Mouse (Mus musculus): ENCODE results near the gene Chst15. TPM values are rescaled to one million over a fixed set of nuclear protein-coding genes. Genes with fewer than 3 reads are reported as not detected.

Chst15 gene
- total RNA-seq (2015) (14.0 and 14.6 TPM in 2 replicates), total RNA-seq (2017) (12.9 and 17.1 TPM in 2 replicates)

DNA sequence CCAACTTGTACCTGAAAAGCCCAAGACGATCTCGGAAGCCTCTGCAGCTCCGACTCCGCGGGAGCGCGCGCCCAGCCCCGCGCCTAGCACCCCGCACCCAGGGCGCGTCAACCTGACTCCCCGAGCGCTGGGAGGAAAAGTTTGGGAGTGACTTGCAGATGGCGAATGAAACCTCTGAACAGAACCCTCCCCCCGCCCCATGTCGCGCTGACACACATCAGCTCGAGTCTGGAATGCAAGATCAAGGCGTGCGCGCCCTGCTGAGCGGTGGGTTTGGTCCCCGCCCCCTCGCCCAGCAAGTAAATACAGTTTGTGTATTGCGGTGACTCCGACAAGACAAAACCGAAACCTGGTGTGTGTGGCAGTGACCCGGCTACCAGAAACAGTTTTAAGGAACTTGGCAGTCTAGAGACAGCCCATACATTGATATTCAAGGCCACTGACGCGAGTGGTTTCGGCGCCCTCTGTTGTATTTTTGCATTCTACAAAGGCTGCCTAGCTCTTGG is at the start of gene Chst15:
Chst15 (minus strand) TSS at position 193 of the 506 bp plus-strand sequence.
- ATAC-seq (ENCODE audit: poor library complexity, severe bottlenecking) = peak; percentile 65

GRCm38 (mm10) chr7:132365703-132366384 is 48.8 kb upstream of the Chst15 start:
- ATAC-seq (ENCODE audit: poor library complexity, severe bottlenecking) = peak; percentile 92

DNA sequence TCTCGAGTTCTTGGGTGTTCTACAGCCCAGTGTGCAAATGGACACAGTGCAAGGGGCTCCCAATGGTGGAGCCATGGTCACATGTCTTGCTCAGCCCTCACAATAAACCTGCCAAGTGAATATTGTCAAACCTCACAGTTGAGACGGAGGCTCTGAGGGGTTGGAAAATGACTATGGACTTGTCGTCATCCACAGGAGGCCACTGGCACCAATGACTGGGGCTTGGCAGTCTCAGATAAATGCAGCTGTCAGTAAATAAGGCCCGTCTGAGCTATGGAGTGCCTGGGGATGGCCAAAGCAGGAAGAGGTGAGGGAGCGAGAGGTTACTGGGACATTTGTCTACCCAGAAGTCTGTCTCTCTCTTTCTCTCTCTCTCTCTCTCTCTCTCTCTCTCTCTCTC is 48.1 kb upstream of the Chst15 start:
- no peak for ATAC-seq (ENCODE audit: poor library complexity, severe bottlenecking)

GRCm38 (mm10) chr7:132364506-132364905 is 47.5 kb upstream of the Chst15 start:
- no peak for ATAC-seq (ENCODE audit: poor library complexity, severe bottlenecking)

DNA sequence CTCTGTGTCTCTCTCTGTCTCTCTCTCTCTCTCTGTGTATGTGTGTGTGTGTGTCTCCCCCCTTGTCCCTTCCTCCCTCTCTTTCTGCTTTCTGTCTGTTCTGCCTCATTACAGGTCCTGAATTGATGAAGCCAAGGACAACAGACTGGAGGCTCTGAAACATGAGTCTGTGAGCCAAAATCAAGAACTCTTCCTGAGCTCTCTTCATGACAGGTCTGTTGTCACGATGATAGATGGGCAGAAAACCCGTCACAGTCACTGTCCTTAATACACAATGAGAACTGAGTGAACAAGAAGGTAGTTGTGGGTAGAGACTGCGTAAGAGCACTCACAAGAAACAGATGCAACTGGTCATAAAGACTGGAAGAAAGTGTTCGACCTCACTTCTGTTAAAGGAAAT is 43.3 kb upstream of the Chst15 start:
- ATAC-seq (ENCODE audit: poor library complexity, severe bottlenecking) = no peak

DNA sequence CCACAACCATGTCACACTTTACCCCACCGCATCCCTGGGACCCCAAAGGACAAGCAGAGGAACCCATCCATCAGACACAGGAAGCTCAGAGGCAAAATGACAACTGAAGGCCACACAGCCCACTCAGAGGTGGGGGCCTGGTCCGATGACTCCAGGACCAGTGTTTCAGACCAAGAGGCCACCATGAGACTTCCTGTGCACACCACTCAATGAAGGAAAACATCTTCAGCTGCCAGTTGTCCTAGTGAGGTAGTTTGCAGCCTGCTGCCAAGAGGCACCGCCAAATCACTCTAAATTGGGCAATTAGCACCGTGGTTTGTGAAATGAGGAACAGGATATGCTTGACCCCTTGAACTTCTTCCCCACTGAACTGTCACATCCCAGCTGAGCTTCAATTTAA is 41.7 kb upstream of the Chst15 start:
- ATAC-seq (ENCODE audit: poor library complexity, severe bottlenecking) = peak; percentile 92

GRCm38 (mm10) chr7:132358250-132358649 is 41.2 kb upstream of the Chst15 start:
- ATAC-seq (ENCODE audit: poor library complexity, severe bottlenecking) = no peak

GRCm38 (mm10) chr7:132357841-132358237 is 40.8 kb upstream of the Chst15 start:
- ATAC-seq (ENCODE audit: poor library complexity, severe bottlenecking) = no peak

DNA sequence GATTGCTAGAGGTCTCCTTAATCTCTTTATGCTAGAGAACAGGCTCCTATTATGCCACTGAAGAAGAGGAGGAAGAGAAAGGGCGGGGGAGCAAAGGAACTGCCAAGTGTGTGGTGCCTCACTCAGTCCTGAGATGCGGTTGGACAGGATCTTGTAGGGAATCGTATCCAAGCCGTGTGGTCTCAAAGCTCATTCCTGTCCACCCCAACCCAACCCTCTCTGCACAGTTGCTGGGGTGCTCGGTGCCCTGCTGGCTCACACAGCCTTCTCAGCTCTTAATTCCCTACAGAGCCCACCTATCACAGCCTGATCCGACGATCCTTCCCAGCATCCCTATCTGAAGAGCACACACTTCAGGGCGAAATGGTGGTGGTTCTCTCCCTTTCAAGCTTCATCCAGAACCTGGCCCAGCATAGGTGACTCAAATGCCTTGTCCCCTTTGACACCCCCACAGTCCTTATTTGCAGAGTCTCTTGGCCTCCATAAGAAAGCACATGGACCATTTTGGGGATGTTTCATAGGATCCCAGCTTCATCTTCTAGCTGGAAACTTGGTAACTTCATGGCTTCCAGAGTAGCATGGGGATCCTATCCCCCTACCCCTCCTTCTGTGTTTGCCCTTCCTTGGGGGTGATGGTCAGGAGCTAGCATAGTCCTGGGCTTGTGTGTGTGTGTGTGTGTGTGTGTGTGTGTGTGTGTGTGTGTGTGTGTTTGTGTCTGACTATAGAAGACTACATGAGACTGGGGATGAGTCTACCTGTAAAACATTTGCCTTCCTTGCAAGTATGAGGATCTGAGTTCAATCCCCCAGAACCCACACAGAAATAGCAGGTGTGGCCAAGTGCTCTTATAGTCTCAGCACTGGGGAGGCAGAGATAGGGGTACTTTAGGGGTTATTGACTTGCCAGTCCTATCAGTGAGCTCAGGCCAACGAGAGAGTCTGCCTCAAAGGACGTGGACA is 40.1 kb upstream of the Chst15 start:
- no peak for ATAC-seq (ENCODE audit: poor library complexity, severe bottlenecking)

DNA sequence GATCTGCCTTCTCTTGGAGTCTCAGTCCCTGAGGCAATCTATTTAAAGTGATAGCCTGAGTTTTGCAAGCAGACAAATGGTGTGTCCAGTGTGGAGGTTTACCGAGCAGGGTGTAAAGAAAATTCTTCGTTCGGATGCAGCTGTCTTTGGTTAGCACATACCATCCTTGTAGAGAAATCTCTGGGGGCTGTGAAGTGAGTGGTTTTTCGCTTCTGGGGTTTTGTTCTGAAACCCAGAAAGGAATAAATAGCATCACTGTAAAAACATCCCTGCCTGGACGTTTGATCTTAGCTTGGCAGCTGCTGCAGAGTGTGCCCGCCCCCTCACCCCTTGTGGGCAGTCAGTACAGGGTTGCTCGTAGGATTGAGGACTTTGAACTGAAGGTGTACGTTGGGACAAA is 39.2 kb upstream of the Chst15 start:
- no peak for ATAC-seq (ENCODE audit: poor library complexity, severe bottlenecking)

- no peak for ATAC-seq (ENCODE audit: poor library complexity, severe bottlenecking)
Measured at GRCm38 (mm10) chr7:132355767-132356166, 38.7 kb upstream of the Chst15 start.

DNA sequence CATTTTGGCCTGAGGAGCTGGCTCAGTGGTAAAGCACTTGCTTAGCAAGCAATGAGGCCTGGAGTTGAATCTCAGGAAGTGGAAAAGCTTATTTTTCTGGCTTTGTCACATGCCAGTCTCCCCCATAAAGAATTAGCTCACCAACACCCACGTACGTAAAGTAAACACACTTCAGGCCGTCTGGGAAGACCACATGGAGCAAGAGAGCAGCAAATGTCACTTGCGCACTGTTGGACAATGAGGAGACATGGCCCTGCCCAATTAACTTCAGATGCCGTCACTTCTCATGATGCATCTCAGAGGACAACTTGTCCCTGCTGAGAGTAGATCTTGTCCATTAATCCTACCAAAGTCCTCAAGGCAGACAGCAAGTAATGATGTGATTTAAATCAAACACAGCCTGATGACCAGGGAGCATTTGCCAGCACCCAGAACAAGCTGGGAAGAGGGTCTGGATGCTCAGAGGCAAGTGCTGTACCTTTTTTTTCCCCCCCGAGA is 32.1 kb upstream of the Chst15 start:
- ATAC-seq (ENCODE audit: poor library complexity, severe bottlenecking) = no peak

- ATAC-seq (ENCODE audit: poor library complexity, severe bottlenecking) = peak; percentile 73
Measured at GRCm38 (mm10) chr7:132347273-132348045, 30.4 kb upstream of the Chst15 start.

- no peak for ATAC-seq (ENCODE audit: poor library complexity, severe bottlenecking)
Measured at GRCm38 (mm10) chr7:132345526-132346070, 28.6 kb upstream of the Chst15 start.

DNA sequence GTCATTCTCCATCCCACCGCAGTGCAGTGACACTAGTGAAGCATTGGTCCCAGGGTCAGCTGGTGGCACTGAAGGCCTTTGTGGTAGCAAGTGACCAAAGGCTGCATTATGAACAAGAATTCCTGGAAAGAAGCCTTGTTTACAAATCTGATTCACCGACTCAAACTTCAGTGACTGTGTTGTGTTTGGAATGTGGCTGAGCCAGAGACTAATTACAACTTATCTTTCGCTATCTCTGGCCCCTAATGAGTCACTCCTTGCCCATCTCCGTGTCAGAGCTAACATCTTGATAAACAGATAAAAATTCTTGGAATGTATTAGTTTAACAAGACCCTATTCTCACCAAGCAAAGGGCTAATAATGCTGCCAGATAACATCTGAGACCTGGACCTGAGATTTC is 27.6 kb upstream of the Chst15 start:
- no peak for ATAC-seq (ENCODE audit: poor library complexity, severe bottlenecking)

DNA sequence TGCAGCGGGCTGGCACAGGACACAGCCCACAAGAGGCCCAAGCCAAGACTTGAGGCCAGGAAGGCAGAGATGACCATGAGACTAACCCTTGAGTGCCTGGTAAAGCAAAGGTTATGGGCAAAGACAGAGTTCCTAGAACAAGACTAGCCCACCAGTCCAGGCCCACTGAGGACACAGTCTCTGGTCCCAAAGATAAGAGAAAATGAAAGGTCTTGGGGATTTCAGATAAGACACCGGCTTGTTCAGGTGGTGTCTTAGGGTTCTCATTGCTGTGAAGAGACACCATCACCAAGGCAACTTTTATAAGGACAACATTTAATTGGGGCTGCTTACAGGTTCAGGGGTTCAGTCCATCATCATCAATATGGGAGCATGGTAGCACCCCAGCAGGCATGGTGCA is 26.9 kb upstream of the Chst15 start:
- ATAC-seq (ENCODE audit: poor library complexity, severe bottlenecking) = no peak

DNA sequence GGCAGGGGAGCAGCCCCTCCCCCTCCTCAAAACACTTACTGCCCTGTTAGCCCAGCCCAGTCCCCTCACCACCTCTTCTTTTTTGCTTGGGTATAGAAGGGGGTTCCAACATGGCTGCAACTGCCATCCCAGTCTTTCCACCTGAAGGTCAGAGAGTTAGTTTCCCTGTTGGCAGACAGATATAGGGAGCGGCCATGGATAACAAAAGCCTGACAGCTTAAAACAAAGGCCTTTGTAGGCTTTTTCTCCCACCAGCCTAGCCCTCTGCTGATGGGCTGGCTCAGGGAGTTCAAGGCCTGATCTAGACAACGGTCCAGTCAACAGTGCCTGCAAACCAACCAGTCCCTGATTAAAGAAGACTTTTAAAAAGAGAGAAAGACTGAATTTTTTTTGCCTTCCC is 26.1 kb upstream of the Chst15 start:
- ATAC-seq (ENCODE audit: poor library complexity, severe bottlenecking) = no peak

GRCm38 (mm10) chr7:132339041-132339839 is 22.2 kb upstream of the Chst15 start:
- ATAC-seq (ENCODE audit: poor library complexity, severe bottlenecking) = peak; percentile 30; the same call in 1 of the 2 replicates

DNA sequence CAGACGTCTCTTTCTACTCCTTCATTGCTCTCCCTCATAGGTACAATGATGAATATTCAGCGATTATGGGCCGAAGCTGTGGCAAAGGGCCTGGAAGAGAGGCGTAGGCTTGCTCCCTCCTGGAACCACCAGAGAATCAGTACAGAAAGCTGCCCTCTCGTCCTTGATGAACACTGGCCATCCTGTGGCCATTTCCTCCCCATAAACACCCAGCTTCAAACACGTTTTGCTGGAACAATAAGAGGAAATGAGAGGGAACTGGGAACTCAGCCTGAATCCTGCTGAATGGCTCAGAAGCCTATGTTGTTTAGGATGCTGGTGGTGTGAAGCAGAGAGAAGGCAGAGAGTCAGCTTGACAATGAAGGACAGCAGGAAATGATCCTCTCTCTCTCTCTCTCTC is 21.3 kb upstream of the Chst15 start:
- ATAC-seq (ENCODE audit: poor library complexity, severe bottlenecking) = no peak

Measured in megakaryocyte, adult 5-6 weeks (primary cell).